Mouse (Mus musculus): ENCODE measurements around the gene Gm42906. TPM values are rescaled to one million over a fixed set of nuclear protein-coding genes. Genes with fewer than 3 reads are reported as not detected.

Gm42906 gene
- polyA plus RNA-seq, 1 experiment from 2014 or later, result not detected

DNA sequence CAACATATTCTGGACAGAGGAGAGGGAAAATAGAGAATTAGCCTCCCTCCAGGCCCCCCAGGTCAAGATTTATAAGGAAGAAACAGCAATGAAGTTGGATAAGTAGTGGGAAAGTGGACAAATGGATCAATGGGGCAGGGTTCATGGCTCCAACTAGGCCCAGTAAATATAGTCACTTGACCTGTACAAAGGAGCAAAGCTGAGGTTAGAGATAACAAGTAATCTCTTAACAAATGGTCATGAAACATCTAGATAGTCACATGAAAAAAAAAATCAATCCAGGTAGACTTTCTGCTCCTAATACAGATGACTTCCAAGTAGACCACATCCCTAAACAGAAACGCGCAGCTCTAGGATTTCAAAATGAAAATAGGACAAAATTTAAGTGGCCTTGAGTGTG is 350.0 kb downstream of the Gm42906 start:
- Histone ChIP-seq H3K4me1 (replicated peaks; ENCODE audit: control insufficient read depth, insufficient read depth, low read length) (no peaks in the 10 kb centered on the region), H3K4me2 (replicated peaks; ENCODE audit: low read depth, low read length) (no peak overlapping the region), H3K4me3 (ENCODE audit: low read depth, low read length) (no peak overlapping the region), H3K9ac (ENCODE audit: low read depth, low read length) (no peak overlapping the region), H3K36me3 (ENCODE audit: control insufficient read depth, insufficient read depth, low read length) (no peaks in the 10 kb centered on the region), H3K9me3 (ENCODE audit: control insufficient read depth, low read length) (no peaks in the 10 kb centered on the region), H3K27me3 (ENCODE audit: control insufficient read depth, insufficient read depth, low read length) (no peaks in the 10 kb centered on the region), H3K27ac (ENCODE audit: low read depth, low read length) (no peak overlapping the region)
- no peak for DNase-seq (ENCODE audit: low spot score)
- 100% methylated on average over 2 of the region's 2 CpGs for WGBS
- no peak for ATAC-seq (ENCODE audit: low FRiP score)

DNA sequence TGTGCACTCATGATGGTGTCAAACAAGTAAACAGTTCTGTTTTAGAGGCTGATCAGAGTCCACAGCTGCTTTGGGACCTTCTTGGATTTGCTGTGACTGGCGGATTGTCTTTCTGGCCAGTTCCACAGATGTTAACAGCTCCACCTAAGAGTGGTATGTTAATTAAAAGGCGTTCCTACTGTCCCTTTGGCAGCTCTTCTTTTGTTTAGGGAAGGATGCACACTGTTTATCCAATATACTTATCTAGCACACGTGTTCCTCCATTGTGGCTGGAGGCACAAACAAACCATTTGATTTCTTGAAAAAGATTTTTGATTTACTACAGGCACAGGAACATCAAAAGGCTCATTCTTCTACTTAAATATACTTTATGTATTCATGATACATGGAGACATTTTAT is 351.0 kb downstream of the Gm42906 start:
- no peak overlapping the region for H3K4me2 ChIP-seq (replicated peaks; ENCODE audit: low read depth, low read length)
- 66% methylated on average over 3 of the region's 3 CpGs for WGBS
- no peaks in the 10 kb centered on the region for H3K4me1 ChIP-seq (replicated peaks; ENCODE audit: control insufficient read depth, insufficient read depth, low read length)
- no peak overlapping the region for H3K4me3 ChIP-seq (ENCODE audit: low read depth, low read length)
- no peak for DNase-seq (ENCODE audit: low spot score)
- no peak for ATAC-seq (ENCODE audit: low FRiP score)
- no peaks in the 10 kb centered on the region for H3K9me3 ChIP-seq (ENCODE audit: control insufficient read depth, low read length)
- no peak overlapping the region for H3K27ac ChIP-seq (ENCODE audit: low read depth, low read length)
- no peaks in the 10 kb centered on the region for H3K27me3 ChIP-seq (ENCODE audit: control insufficient read depth, insufficient read depth, low read length)
- no peaks in the 10 kb centered on the region for H3K36me3 ChIP-seq (ENCODE audit: control insufficient read depth, insufficient read depth, low read length)
- H3K9ac ChIP-seq (ENCODE audit: low read depth, low read length), result no peak overlapping the region

DNA sequence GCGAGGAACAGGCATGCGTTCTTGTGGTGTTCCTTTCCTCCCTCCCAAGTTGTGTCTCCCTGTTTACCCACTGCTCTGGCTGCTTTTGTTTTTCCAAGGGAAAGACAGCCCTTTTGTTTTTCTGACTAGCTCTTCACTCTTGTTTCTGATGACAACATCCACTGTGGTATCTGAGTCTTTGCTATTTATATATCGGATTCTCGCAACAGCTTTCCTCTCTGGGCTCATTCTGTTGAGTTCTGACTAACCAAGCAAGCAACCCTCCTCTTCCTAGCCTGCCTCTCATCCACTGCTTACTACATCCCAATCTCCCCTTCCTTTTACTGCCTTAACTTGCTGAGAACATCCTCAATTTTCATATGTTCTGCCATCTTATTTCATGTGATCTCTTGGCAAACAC is 353.7 kb downstream of the Gm42906 start:
- ATAC-seq (ENCODE audit: low FRiP score), result no peak
- no peak overlapping the region for H3K9ac ChIP-seq (ENCODE audit: low read depth, low read length)
- no peak overlapping the region for H3K27ac ChIP-seq (ENCODE audit: low read depth, low read length)
- H3K9me3 ChIP-seq (ENCODE audit: control insufficient read depth, low read length), result no peaks in the 10 kb centered on the region
- H3K27me3 ChIP-seq (ENCODE audit: control insufficient read depth, insufficient read depth, low read length), result no peaks in the 10 kb centered on the region
- no peaks in the 10 kb centered on the region for H3K36me3 ChIP-seq (ENCODE audit: control insufficient read depth, insufficient read depth, low read length)
- H3K4me3 ChIP-seq (ENCODE audit: low read depth, low read length), result no peak overlapping the region
- DNase-seq (ENCODE audit: low spot score), result no peak
- H3K4me1 ChIP-seq (replicated peaks; ENCODE audit: control insufficient read depth, insufficient read depth, low read length), result no peaks in the 10 kb centered on the region
- H3K4me2 ChIP-seq (replicated peaks; ENCODE audit: low read depth, low read length), result no peak overlapping the region
- WGBS, result 72% methylated on average over 4 of the region's 4 CpGs

DNA sequence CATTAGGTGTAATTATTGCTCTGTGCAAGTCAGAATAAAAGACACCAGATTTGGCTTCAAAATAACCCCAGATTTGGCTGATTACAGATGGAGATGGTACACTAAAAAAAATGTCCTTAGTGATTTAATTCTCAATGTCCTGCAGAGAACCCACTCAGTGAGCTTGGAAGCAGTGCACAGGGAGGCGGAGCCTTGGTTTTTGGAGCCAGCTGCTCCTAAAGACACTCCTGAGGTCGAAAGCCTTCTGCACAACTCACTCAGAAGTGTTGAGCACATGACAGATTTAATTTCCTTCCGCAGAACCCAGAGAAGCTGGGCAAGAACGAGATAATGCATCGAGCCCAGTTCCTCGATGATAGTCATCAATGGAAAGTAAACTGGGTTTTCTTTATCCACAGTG is 356.5 kb downstream of the Gm42906 start:
- DNase-seq (ENCODE audit: low spot score) (no peak), ATAC-seq (ENCODE audit: low FRiP score) (no peak)
- no peak overlapping the region for H3K4me3 ChIP-seq (ENCODE audit: low read depth, low read length)
- H3K4me2 ChIP-seq (replicated peaks; ENCODE audit: low read depth, low read length), result no peak overlapping the region
- H3K36me3 ChIP-seq (ENCODE audit: control insufficient read depth, insufficient read depth, low read length), result no peaks in the 10 kb centered on the region
- no peaks in the 10 kb centered on the region for H3K27me3 ChIP-seq (ENCODE audit: control insufficient read depth, insufficient read depth, low read length)
- no peak overlapping the region for H3K9ac ChIP-seq (ENCODE audit: low read depth, low read length)
- no peak overlapping the region for H3K27ac ChIP-seq (ENCODE audit: low read depth, low read length)
- WGBS, result 73% methylated on average over 6 of the region's 6 CpGs
- no peaks in the 10 kb centered on the region for H3K4me1 ChIP-seq (replicated peaks; ENCODE audit: control insufficient read depth, insufficient read depth, low read length)
- H3K9me3 ChIP-seq (ENCODE audit: control insufficient read depth, low read length), result no peaks in the 10 kb centered on the region

DNA sequence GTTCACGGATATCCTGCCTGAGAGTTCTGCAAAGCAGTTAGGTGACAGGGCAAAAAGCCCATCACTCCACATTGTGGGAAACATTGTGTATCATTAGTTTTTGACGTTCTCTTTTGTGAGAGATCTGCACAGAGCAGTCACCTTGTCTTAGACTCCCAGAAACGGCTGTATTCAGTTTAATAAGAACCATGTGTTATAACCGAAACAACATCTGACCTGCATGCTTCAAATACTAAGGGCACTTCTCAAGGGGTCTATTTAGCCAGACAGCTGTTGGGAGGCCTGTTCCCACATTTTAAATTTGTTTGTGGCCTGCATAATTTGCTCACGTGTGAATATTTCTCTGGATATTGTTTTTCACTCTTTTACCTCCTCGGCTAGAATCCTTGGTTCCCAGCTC is 357.1 kb downstream of the Gm42906 start:
- H3K4me3 ChIP-seq (ENCODE audit: low read depth, low read length), result no peak overlapping the region
- DNase-seq (ENCODE audit: low spot score), result no peak
- H3K36me3 ChIP-seq (ENCODE audit: control insufficient read depth, insufficient read depth, low read length), result no peaks in the 10 kb centered on the region
- no peaks in the 10 kb centered on the region for H3K4me1 ChIP-seq (replicated peaks; ENCODE audit: control insufficient read depth, insufficient read depth, low read length)
- H3K27ac ChIP-seq (ENCODE audit: low read depth, low read length), result no peak overlapping the region
- no peak overlapping the region for H3K9ac ChIP-seq (ENCODE audit: low read depth, low read length)
- H3K9me3 ChIP-seq (ENCODE audit: control insufficient read depth, low read length), result no peaks in the 10 kb centered on the region
- 65% methylated on average over 6 of the region's 6 CpGs for WGBS
- no peak overlapping the region for H3K4me2 ChIP-seq (replicated peaks; ENCODE audit: low read depth, low read length)
- no peaks in the 10 kb centered on the region for H3K27me3 ChIP-seq (ENCODE audit: control insufficient read depth, insufficient read depth, low read length)
- no peak for ATAC-seq (ENCODE audit: low FRiP score)

DNA sequence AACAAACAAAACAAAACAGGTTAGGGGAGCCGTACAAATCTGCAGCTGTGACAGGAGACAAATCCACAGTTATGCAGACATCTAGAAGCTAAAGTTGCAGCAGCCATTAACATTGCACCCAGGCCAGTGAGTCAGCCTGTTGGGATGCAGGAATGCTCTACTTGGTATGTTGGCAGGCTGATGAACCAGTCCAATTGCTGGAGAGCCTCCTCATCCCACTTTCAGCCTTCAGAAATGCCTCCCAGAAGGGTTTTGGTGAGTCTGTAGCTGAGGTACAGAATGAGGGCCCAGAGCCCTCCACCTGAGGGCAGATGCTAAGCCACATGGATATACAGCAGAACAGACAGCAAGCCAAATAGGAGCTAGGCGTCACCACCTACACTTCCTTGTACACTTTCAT is 358.4 kb downstream of the Gm42906 start:
- no peaks in the 10 kb centered on the region for H3K4me1 ChIP-seq (replicated peaks; ENCODE audit: control insufficient read depth, insufficient read depth, low read length)
- H3K27ac ChIP-seq (ENCODE audit: low read depth, low read length), result no peak overlapping the region
- no peak for ATAC-seq (ENCODE audit: low FRiP score)
- no peaks in the 10 kb centered on the region for H3K27me3 ChIP-seq (ENCODE audit: control insufficient read depth, insufficient read depth, low read length)
- 93% methylated on average over 2 of the region's 2 CpGs for WGBS
- no peaks in the 10 kb centered on the region for H3K9me3 ChIP-seq (ENCODE audit: control insufficient read depth, low read length)
- H3K9ac ChIP-seq (ENCODE audit: low read depth, low read length), result no peak overlapping the region
- H3K4me2 ChIP-seq (replicated peaks; ENCODE audit: low read depth, low read length), result no peak overlapping the region
- DNase-seq (ENCODE audit: low spot score), result no peak
- no peaks in the 10 kb centered on the region for H3K36me3 ChIP-seq (ENCODE audit: control insufficient read depth, insufficient read depth, low read length)
- H3K4me3 ChIP-seq (ENCODE audit: low read depth, low read length), result no peak overlapping the region

DNA sequence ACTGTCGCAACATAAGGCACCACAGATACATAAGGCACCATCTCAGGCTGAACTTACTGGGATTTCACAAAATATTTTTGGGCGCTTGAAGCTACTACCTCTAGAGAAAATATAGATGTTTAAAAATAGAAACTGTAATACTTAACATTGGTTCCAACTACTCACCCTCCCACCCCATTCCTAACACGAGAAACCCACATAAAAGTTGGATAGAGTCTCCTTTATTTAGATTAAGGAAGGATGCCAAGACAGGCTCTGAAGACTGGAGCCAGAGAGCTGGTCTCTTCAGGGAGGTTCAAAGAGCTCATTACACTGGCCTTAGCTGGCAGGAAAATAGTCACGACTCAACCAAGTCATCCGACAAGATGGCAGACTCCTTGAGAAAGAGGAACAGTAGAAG is 361.9 kb downstream of the Gm42906 start:
- WGBS, result 86% methylated on average over 5 of the region's 5 CpGs
- Histone ChIP-seq H3K4me1 (replicated peaks; ENCODE audit: control insufficient read depth, insufficient read depth, low read length) (no peaks in the 10 kb centered on the region), H3K27me3 (ENCODE audit: control insufficient read depth, insufficient read depth, low read length) (no peaks in the 10 kb centered on the region), H3K9me3 (ENCODE audit: control insufficient read depth, low read length) (no peaks in the 10 kb centered on the region), H3K4me3 (ENCODE audit: low read depth, low read length) (no peak overlapping the region), H3K9ac (ENCODE audit: low read depth, low read length) (no peak overlapping the region), H3K4me2 (replicated peaks; ENCODE audit: low read depth, low read length) (no peak overlapping the region), H3K36me3 (ENCODE audit: control insufficient read depth, insufficient read depth, low read length) (no peaks in the 10 kb centered on the region), H3K27ac (ENCODE audit: low read depth, low read length) (no peak overlapping the region)
- ATAC-seq (ENCODE audit: low FRiP score) (no peak), DNase-seq (ENCODE audit: low spot score) (no peak)

DNA sequence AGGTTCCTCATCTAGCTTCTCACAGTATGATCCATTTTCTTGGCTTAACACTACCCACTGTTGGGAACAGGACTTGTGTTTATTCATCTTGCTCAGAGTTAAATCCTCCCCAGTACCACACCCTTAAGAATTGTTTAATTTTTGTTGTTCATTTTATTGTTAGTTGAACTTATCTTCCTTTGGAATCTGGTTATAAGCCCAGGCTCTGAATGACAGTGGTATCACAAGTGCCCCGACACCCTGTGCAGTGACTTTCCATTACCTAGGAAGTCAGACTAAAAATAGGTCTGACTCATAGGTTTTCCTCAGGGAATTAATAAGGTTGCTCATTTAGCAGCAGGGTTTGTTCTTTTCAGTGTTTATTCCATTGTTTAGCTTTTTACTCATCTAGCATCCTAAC is 362.7 kb downstream of the Gm42906 start:
- Histone ChIP-seq H3K9me3 (ENCODE audit: control insufficient read depth, low read length) (no peaks in the 10 kb centered on the region), H3K4me3 (ENCODE audit: low read depth, low read length) (no peak overlapping the region), H3K4me1 (replicated peaks; ENCODE audit: control insufficient read depth, insufficient read depth, low read length) (no peaks in the 10 kb centered on the region), H3K9ac (ENCODE audit: low read depth, low read length) (no peak overlapping the region), H3K27ac (ENCODE audit: low read depth, low read length) (no peak overlapping the region), H3K27me3 (ENCODE audit: control insufficient read depth, insufficient read depth, low read length) (no peaks in the 10 kb centered on the region), H3K36me3 (ENCODE audit: control insufficient read depth, insufficient read depth, low read length) (no peaks in the 10 kb centered on the region), H3K4me2 (replicated peaks; ENCODE audit: low read depth, low read length) (no peak overlapping the region)
- ATAC-seq (ENCODE audit: low FRiP score), result no peak
- WGBS, result 83% methylated on average over 1 of the region's 1 CpGs
- no peak for DNase-seq (ENCODE audit: low spot score)

DNA sequence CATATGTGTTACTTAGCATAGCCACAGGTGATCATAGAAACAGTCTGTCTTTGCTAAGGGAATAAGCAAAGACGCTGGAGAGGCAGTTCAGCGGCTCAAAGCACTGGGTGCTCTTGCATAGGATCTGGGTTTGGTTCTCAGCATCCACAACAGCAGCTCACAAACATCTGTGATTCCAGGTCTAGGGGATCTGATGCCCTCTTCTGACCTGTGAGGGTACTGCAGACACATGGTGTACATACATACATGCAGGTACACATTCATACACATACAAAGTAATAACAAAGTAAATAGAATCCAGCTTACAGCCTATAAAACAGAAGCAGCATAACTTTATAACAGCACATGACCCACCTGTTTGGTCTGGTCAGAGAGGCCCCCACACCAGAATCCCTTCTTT is 366.0 kb downstream of the Gm42906 start:
- no peak for ATAC-seq (ENCODE audit: low FRiP score)
- H3K27ac ChIP-seq (ENCODE audit: low read depth, low read length), result no peak overlapping the region
- no peak for DNase-seq (ENCODE audit: low spot score)
- H3K4me1 ChIP-seq (replicated peaks; ENCODE audit: control insufficient read depth, insufficient read depth, low read length), result no peaks in the 10 kb centered on the region
- no peaks in the 10 kb centered on the region for H3K27me3 ChIP-seq (ENCODE audit: control insufficient read depth, insufficient read depth, low read length)
- whole genome bisulfite sequencing, result 95% methylated on average over 2 of the region's 2 CpGs
- no peak overlapping the region for H3K4me3 ChIP-seq (ENCODE audit: low read depth, low read length)
- H3K9me3 ChIP-seq (ENCODE audit: control insufficient read depth, low read length), result no peaks in the 10 kb centered on the region
- no peak overlapping the region for H3K9ac ChIP-seq (ENCODE audit: low read depth, low read length)
- H3K4me2 ChIP-seq (replicated peaks; ENCODE audit: low read depth, low read length), result no peak overlapping the region
- no peaks in the 10 kb centered on the region for H3K36me3 ChIP-seq (ENCODE audit: control insufficient read depth, insufficient read depth, low read length)

Measured in hindbrain, embryonic 11.5 days (tissue).